Mouse (Mus musculus) inflammation-experienced regulatory T-cells, adult 16 weeks (primary cell): ENCODE results near the gene Nr1i2. TPM values are rescaled to one million over a fixed set of nuclear protein-coding genes. Genes with fewer than 3 reads are reported as not detected.

Source experiments
- polyA plus RNA-seq: library from polyadenylated mRNA; unstranded; fragments of 100-300 nt; shearing (Covaris generic); gene quantifications from one replicate; pipeline ENCODE4 v1.2.1, GENCODE M21; 2017

The Nr1i2 gene
- polyA plus RNA-seq = not detected

GRCm38 (mm10) chr16:38294685-38295348 is at the start of gene Nr1i2:
Gene Nr1i2 (minus strand): TSS chr16:38294824.

GRCm38 (mm10) chr16:38341396-38342324 is 47.0 kb upstream of the Nr1i2 start, which contains the start of gene Maats1:
Gene Maats1 (minus strand): TSS chr16:38342143.

Other genes starting within 250 kb of the Nr1i2 start
- 11.7 TPM for gene Gsk3b, start 205.8 kb downstream of the Nr1i2 start, polyA plus RNA-seq
- gene Maats1, start 47.3 kb upstream of the Nr1i2 start, polyA plus RNA-seq = not detected
- 201 TPM for gene Cox17, start 52.2 kb upstream of the Nr1i2 start, polyA plus RNA-seq
- not detected for gene Gm21987, start 52.2 kb upstream of the Nr1i2 start, polyA plus RNA-seq
- gene Popdc2, start 67.4 kb upstream of the Nr1i2 start, polyA plus RNA-seq = 1.1 TPM
- gene Pla1a, start 138.3 kb upstream of the Nr1i2 start, polyA plus RNA-seq = not detected
- gene Adprh, start 157.9 kb upstream of the Nr1i2 start, polyA plus RNA-seq = 132 TPM
- 3.9 TPM for gene Cd80, start 160.7 kb upstream of the Nr1i2 start, polyA plus RNA-seq
- gene Timmdc1, start 227.8 kb upstream of the Nr1i2 start, polyA plus RNA-seq = 10.8 TPM